ENCODE assay signal across 8 mouse cellular contexts in genomic region chr5:57715524-57716400, GRCm38 (mm10). TPM values are rescaled to one million over a fixed set of nuclear protein-coding genes. Genes with fewer than 3 reads are reported as not detected.
DNase-seq lines count a peak whose midpoint lies in the region; ATAC-seq lines count a peak whose summit lies in the region.

No protein-coding gene starts in this region.

- peak; percentile 74 for DNase-seq in adrenal gland, postnatal 10 days
- DNase-seq in embryo, embryonic 10.5 days (ENCODE audit: low spot score), result peak; percentile 82
- DNase-seq in gastrocnemius, postnatal 14 days, result peak; percentile 81
- peak; percentile 89 to 93 for DNase-seq in left cerebral cortex, postnatal 36 days (ENCODE audit: low spot score in 2 of 2)
- peak; percentile 85 for DNase-seq in mesoderm, embryonic 11.5 days (ENCODE audit: low read depth, low spot score)
- DNase-seq in skeletal muscle tissue, adult 2 months (ENCODE audit: low read depth, low spot score), result peak; percentile 59
- no peak for DNase-seq in MN1 (ENCODE audit: low spot score)

- peak; percentile 65 for ATAC-seq in intestine, embryonic 15.5 days

- H3K4me1 ChIP-seq in intestine, embryonic 15.5 days (replicated peaks), result peaks cover 12% of the 10 kb centered on the region; the same call in 1 of the 2 replicates

- under 1% methylated on average over 53 of the region's 53 CpGs for WGBS in intestine, embryonic 15.5 days

- peak overlapping the region; percentile 91 for H3K27ac ChIP-seq in intestine, embryonic 15.5 days

- no peaks in the 10 kb centered on the region for H3K9me3 ChIP-seq in intestine, embryonic 15.5 days

- H3K36me3 ChIP-seq in intestine, embryonic 15.5 days, result no peaks in the 10 kb centered on the region

- intact Hi-C loops in gastrocnemius, postnatal 14 days (cut with DNase I; ENCODE audit: low total_unique reads), result loop anchor here (10.0 kb wide), 1 partner anchor 1019 kb away; no protein-coding TSS in a partner anchor
- intact Hi-C loops in left cerebral cortex, postnatal 36 days (cut with DNase I), result loop anchor here (5.0 to 10.0 kb wide), 3 partner anchors 239 to 1022 kb away; no protein-coding TSS in a partner anchor

- H3K4me3 ChIP-seq in intestine, embryonic 15.5 days (replicated peaks), result peak overlapping the region; percentile 58

- H3K27me3 ChIP-seq in intestine, embryonic 15.5 days (replicated peaks), result no peaks in the 10 kb centered on the region

- peak overlapping the region; percentile 93 for H3K4me2 ChIP-seq in intestine, embryonic 15.5 days (replicated peaks)

- H3K9ac ChIP-seq in intestine, embryonic 15.5 days, result peak overlapping the region; percentile 58

RNA-seq across cellular contexts. Expression of gene Pcdh7, which starts 2.0 kb away (rescaled TPM):
- total RNA-seq in adrenal gland, postnatal 10 days (2021), result 1 to 10 TPM; 8.7 to 8.8 TPM
- total RNA-seq in gastrocnemius, postnatal 14 days (2021), result 1 to 10 TPM; 5.8 to 7.4 TPM
- 5.8 and 6.4 TPM in 2 replicates for polyA plus RNA-seq in intestine, embryonic 15.5 days (2015; fragmentation: Nextera tagmentation; extraction: Ambion mirVana)
- total RNA-seq in left cerebral cortex, postnatal 36 days (2021), result 100 to 1,000 TPM; 152 to 173 TPM

Comparison
In these comparisons a context has a peak if more than half of its experiments do, and no peak if none do; other contexts are left out.
1. RNA of gene Pcdh7, which starts 2.0 kb away (total RNA-seq): 152 to 173 TPM in left cerebral cortex, postnatal 36 days; 8.7 to 8.8 TPM in adrenal gland, postnatal 10 days and 5.8 to 7.4 TPM in gastrocnemius, postnatal 14 days; every median in the first group is over 10 times any median in the second.